Mouse (Mus musculus) kidney, postnatal 36 days (tissue): ENCODE data around the gene Kansl1.
"Not testable (repeated sequence)": the region's sequence is repeated elsewhere in the genome, so short reads cannot be mapped to it uniquely, and the experiment has no call there.

Experiments
- DNase-seq, 2 experiments: peaks; one replicate each; pipeline ENCODE4 v3.0.0; 2021 to 2022; ENCODE audit warnings: mixed read lengths in 2 of 2

The Kansl1 gene

GRCm38 (mm10) chr11:104468751-104469268 lies at the start of gene Kansl1:
TSS of gene Kansl1 (minus strand) at chr11:104468861.
- peak; percentile 17 to 61 for DNase-seq

DNA sequence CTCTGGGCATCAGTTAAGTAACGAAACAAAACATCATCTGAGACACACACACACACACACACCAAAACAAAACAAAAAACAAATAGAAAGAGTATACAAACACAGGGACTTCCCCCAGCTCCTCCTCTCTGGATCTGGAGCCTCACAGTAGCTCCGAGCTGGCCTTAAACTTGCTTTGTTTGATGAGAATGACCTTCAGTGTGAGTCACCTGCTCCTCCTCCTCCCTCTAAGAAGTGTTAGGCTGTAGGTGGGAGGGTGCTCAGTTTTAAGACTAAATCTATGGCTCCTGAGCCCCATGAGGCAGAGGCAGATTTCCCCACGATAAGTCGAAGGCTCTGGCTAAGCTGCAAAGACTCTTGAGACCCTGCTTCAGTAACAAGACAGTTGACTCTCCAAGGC lies 43.8 kb upstream of the Kansl1 start:
- DNase-seq: no peak

DNA sequence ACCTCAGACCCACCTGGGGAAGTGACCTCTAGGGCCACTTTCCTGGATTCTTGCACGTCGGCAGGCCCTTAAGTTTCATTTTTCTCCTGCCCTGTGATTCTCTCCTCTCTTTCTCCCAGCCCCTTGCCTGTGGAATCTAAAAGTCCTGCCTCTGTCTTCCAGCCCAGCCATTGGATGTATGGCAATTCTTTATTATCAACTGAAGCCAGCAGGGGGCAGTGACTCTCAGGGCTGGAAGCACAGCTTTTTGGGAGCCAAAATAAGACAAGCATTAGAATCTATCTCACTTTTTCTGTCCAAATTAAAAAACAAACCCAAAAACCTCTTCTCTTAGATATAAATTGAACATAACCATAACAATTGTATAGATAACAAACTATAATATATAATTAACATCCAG lies 41.9 kb upstream of the Kansl1 start:
- peak; percentile 4 to 59 for DNase-seq

DNA sequence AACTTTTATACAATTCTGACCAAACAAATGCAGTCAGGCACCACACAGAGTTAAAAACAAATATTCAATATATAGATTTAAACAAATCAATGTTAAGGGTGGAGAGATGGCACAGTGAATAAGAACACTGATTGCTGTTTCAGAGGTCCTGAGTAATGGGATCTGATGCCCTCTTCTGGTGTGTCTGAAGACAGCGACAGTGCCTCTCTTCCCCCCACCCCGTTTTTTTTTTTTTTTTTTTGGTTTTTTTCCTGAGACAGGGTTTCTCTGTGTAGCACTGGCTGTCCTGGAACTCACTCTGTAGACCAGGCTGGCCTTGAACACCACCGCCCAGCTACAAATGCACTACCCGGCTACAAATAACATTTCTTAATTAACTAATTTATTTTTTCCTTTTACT lies 39.8 kb upstream of the Kansl1 start:
- DNase-seq: no peak

DNA sequence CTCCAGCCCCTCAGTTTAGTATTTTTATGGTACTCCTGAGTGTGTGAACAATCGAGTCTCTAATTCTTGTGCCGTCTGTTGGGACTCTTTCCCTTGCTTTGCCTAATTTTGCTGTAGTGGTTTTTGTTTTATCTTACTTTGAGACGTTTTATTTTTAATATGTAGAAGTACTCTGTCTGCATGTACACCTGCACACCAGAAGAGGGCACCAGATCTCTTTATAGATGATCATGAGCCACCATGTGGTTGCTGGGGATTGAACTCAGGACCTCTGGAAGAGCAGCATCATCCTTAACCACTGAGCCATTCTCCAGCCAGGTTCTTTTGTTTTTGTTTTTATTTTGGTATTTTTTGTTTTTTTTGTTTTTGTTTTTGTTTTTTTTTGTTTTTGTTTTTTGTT lies 19.6 kb upstream of the Kansl1 start:
- DNase-seq: no peak

GRCm38 (mm10) chr11:104481971-104482370 lies 13.3 kb upstream of the Kansl1 start:
- no peak for DNase-seq

- DNase-seq: no peak
These were observed 10.8 kb upstream of the Kansl1 start for GRCm38 (mm10) chr11:104479505-104479904.

DNA sequence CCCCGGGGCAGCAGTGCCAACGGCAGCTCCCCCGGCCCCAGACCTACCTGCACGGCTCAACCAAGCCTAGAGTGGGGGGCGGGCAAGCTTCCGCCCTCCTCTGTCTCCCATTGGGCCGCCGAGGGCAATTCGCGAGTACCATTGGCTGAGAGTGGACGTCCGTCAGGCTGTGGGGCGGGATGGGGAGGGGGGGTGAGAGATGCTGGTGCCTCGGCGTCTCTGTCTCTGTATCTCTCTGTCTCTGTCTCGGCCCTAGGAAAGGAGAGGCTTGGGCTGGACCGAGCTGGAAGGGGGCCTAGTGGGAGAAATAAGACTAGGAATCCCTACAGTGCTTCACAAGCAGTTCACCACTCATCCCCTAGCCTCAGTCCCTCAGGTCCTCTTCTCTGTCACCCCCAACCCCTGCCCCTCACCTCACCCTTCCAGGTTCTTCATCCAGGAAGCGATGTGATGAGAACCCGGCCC lies 742 bp upstream of the Kansl1 start:
- peak; percentile 94 to 95 for DNase-seq

DNA sequence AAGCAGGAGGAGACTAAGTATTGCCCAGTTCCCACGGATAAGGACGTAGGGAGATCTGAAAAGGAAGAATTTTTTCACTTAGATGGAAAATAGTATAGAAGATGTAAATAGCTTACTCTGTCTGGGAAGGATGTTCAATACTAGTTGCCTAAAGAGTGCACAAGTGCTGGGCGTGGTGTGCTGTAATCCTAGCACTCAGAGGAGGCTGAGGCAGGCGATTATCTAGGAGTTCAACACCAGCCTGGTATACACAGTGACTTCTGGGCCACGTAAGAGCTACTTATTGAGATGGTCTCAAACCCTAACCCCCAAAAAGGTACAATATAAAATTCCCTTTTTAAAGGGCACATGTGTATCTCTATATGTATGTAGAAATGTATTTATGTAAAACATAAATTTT lies 963 bp downstream of the Kansl1 start:
- DNase-seq: no peak

DNA sequence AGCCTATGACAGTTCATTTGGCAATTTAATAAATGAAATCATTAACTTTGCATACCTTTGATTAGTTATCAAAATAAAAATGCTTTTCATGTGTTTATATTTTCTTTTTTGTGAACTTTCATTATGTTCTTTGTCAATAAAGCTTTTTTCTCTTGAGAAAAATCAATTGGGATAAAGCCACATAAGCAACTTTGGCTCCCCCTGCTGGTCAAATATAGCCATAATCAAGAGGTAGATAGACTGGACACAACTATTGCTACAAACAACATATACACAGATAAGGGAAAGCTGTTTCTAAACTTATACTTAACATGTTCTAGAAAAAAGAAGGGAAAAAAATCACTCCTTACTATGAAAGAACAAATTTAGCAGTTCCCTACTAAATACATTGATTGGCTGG lies 7.1 kb downstream of the Kansl1 start:
- DNase-seq: peak; percentile 77 to 80

GRCm38 (mm10) chr11:104459671-104460070 lies 9.0 kb downstream of the Kansl1 start:
- DNase-seq: no peak

DNA sequence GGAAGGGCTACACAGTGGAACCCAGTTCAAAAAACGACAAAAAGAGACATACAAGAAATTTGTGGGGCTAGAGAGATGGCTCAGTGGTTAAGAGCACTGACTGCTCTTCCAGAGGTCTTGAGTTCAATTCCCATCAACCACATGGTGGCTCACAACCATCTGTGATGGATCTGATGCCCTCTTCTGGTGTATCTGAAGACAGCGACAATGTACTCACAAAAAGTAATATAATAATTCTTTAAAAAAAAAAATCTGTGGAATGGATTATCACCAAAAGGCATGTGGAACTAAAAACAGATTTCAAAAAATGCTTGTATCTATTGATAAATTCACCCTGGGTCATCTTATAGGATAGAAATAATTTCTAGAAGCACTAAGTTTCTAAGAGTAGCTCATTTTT lies 10.2 kb downstream of the Kansl1 start:
- DNase-seq: no peak

- DNase-seq: no peak
These were observed 16.0 kb downstream of the Kansl1 start for GRCm38 (mm10) chr11:104452709-104453108.

DNA sequence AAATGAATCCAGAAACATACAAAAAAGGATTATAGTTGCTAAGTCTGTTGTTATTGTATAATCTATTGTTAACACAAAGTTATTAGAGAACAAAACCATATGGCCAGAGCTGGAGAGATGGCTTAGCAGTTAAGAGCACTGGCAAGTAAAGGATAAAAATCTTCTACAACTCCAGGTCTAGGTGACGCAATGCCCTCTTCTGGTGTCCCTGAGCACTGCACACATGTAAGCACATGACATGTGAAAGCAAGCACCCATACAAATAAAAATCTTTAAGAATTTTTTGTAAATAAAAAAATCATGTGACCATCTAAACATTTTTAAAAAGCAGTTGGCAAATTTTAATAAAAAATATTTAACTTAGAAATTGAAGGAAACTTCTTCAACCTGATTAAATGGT lies 17.4 kb downstream of the Kansl1 start:
- peak in 1 of 2 experiments; percentile 58 for DNase-seq

DNA sequence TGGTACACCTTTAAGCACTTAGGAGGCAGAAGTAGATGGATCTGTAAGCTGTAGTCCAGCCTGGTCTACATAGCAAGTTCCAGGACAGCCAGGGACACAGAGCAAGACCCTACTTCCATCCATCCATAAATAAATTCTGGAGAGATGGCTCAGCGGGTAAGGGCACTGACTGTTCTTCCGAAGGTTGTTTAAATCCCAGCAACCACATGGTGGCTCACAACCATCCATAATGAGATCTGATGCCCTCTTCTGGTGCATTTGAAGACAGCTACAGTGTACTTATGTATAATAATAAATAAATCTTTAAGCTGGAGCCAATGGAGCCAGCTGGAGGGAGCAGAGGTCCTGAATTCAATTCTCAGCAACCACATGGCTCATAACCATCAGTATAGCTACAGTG lies 20.2 kb downstream of the Kansl1 start:
- not testable (repeated sequence) for DNase-seq

DNA sequence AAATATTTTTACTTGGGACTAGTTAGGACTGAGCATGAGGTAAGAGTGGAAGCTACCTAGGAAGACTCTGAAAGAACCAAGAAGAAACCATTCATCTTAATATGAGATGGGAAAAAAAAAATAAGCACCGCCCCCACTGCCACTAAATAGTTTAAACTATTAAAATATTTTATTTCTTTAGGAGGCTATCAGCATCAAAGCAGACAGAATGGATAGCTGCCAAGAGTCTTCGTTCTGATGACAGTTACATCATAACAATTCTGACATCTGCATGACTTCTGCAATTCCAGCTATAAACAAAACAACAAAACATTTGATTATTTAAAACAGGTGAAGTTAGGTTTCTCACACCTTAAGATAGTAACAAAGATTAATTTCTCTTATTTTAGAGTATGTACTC lies 23.1 kb downstream of the Kansl1 start:
- DNase-seq: no peak

- no peak for DNase-seq
These were observed 23.6 kb downstream of the Kansl1 start for GRCm38 (mm10) chr11:104445044-104445443.

- no peak for DNase-seq
These were observed 25.3 kb downstream of the Kansl1 start for GRCm38 (mm10) chr11:104443359-104443758.

- DNase-seq: peak; percentile 95 to 96
These were observed 26.1 kb downstream of the Kansl1 start for GRCm38 (mm10) chr11:104442333-104443136.

DNA sequence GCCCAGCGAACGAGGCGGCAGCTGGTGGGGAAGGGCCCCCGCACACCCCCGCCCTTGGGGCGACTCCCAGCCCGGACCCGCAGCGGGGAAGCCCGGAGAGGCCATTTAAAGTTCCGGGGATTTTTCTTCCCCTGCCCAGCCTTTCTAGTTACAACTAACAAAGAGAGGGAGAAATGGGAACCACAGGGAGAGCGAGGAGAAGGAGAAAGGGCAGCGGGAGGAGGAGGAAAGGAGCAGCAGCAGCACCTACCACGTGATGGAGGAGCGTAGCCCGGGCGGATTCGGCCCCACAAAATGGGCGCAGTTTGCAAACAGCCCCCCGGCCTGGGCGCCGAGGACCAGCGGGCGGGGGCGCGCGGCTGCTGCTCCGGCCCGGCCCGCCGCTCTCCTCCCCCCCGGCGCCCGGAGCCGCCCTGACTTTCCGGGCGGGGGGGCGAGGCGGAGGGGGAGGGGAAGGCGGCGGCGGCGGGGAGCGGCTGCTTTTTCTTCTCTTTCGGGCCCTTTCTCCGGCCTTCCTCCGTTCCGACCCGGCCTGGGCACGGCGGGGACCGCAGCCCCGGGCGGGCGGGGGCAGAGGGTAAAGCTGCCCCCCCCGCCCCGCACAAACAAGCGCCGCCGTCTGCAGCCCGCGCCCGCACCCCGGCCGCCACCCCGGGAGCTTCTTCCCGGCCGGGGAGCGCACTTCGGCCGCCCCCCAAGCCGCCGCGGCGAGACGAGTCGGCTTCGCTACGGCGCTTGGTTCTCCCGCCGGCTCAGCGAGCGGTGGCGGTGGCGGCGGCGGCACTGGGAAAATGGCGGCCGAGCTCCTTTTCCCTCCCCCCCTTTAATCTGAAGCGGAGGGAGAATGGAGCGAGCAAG lies 27.0 kb downstream of the Kansl1 start:
- peak; percentile 82 to 84 for DNase-seq

DNA sequence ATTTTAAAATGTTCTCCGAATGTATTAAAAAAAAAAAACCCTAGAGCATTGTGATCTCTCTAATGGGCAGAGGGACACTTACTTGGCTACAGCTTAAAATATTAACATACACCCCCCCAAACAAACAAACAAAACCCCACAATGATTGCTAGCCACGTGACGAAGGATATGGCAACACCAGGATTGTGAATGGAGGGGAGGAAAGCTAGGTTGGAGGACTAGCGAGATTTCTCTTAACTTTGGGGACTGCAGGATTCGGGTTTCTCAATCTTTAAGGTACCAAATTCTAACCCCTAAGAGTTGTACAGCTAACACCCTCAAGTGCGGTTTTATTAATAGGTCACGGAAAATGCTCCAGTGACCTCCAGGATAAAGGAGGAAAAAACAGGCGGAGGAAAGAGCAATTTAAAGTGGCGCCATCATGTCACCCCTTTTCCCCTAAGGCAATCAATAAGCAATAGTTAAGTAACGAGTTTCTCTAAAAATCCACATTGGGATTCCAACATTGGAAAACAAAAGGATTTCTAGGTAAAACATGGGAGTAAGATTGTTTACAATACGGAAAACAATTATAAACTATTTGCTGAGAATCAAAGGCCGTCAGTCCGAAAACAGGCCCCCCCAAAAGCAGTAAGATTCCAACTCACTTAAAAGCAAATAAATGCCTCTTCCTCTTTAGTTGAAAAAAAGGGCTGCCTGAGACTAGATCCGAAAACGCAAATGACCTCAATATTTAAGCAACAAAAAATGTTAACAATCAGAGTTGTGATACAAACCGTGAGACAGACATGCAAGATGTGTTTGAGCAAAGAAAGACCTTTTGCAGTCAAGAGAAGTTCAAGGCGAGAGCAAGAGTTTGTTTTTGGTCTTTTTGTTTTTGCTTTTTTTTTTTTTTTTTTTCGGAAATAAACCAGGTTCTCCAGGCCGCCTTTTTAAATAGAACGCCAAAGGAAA lies 27.9 kb downstream of the Kansl1 start:
- DNase-seq: peak in 1 of 2 experiments; percentile 9

DNA sequence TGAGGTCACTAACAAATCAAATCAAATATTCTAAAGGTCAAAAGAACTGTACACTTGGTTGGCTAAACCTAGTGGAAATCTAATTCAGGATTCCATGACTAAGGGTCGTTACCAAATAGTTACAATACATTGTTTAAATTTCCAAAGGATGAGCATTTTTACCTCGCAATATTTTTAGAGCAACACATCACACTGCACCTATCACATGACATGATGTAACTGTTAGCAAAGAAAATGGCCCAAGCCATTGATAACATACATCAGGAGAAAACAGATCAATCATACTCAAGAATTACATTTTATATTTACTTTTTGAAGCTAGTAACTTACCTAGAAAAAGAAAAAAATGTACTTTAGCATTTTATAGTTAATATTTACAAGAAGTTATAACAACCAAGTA lies 29.0 kb downstream of the Kansl1 start:
- no peak for DNase-seq
